Mouse (Mus musculus): ENCODE data around the gene Igfn1. TPM values are rescaled to one million over a fixed set of nuclear protein-coding genes. Genes with fewer than 3 reads are reported as not detected.
A peak's percentile ranks its signal among the peaks of the same experiment; 100 is the strongest.

The Igfn1 gene
- polyA plus RNA-seq, 1 experiment from 2014 or later, result 0.05 TPM

DNA sequence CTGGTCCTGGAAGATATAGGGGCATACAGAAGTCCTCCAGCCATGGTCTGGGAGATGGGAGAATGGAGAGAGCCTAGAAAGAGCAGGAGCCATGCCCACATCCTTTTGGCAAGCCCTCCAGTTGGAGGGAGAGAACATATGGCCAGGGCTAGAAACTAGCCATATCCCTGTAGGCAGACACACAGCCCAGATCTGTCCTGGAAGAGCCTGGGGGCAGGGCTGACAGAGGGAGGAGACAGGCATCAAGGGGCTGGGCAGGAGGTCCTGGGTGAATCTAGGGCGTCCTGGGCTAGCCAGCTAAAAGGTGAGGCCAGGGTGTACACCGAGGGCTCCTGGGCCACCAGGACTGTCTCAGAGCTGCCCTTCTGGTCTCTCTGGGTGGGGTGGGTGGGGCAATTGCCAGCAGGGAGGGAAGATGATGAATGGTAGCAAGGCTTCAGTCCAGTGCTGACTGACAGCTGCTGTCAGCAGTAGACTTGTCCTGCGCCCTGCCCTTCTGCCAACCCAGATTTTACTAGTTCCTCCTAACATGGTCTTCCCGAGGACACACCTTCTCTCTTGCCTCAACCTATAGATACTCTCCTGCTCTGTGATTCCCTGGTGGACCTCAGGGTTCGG, 81.7 kb downstream of the Igfn1 start:
- H3K4me3 ChIP-seq (ENCODE audit: low read length), result no peak overlapping the region
- no peaks in the 10 kb centered on the region for H3K36me3 ChIP-seq (ENCODE audit: control insufficient read depth, insufficient read depth, low read length)
- H3K9ac ChIP-seq (ENCODE audit: low read depth, low read length), result no peak overlapping the region
- no peaks in the 10 kb centered on the region for H3K4me1 ChIP-seq (ENCODE audit: control insufficient read depth, insufficient read depth, low read length)
- 61% methylated on average over 5 of the region's 5 CpGs for WGBS
- peaks cover 20% of the 10 kb centered on the region for H3K27me3 ChIP-seq (replicated peaks; ENCODE audit: control insufficient read depth, insufficient read depth, low read length)
- ATAC-seq, result no peak
- H3K9me3 ChIP-seq (ENCODE audit: control insufficient read depth, low read length), result no peaks in the 10 kb centered on the region
- no peak overlapping the region for H3K27ac ChIP-seq (ENCODE audit: low read length)
- no peak overlapping the region for H3K4me2 ChIP-seq (ENCODE audit: low read depth, low read length)

DNA sequence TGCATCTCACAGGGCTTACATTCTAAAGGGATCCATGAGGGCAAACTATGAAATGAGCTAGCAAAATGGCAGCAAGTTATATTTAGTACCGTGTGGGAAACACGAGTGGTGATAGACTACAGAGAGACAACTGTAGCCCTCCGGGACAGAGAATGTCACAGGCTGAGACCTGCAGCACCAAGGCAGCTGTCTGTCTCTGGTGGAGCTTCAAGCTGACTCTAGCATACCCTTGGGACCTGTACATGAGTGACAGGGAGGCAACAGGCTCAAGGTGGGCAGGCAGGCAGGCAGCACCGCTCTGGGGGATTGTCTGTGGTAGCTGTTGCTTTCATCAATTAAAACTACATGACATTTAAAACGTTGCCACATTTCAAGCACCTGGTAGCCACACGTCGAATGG, 82.9 kb downstream of the Igfn1 start:
- no peaks in the 10 kb centered on the region for H3K9me3 ChIP-seq (ENCODE audit: control insufficient read depth, low read length)
- no peak overlapping the region for H3K4me3 ChIP-seq (ENCODE audit: low read length)
- H3K27ac ChIP-seq (ENCODE audit: low read length), result no peak overlapping the region
- peaks cover 9% of the 10 kb centered on the region; the same call in 1 of the 2 replicates for H3K4me1 ChIP-seq (ENCODE audit: control insufficient read depth, insufficient read depth, low read length)
- 78% methylated on average over 7 of the region's 7 CpGs for WGBS
- H3K4me2 ChIP-seq (ENCODE audit: low read depth, low read length), result no peak overlapping the region
- H3K36me3 ChIP-seq (ENCODE audit: control insufficient read depth, insufficient read depth, low read length), result no peaks in the 10 kb centered on the region
- no peak overlapping the region for H3K9ac ChIP-seq (ENCODE audit: low read depth, low read length)
- peaks cover 32% of the 10 kb centered on the region for H3K27me3 ChIP-seq (replicated peaks; ENCODE audit: control insufficient read depth, insufficient read depth, low read length)
- ATAC-seq, result no peak

GRCm38 (mm10) chr1:135918644-135919407, 87.3 kb downstream of the Igfn1 start, which contains the start of gene Pkp1:
Gene Pkp1 (minus strand): TSS chr1:135919207.
- WGBS, result under 1% methylated on average over 58 of the region's 67 CpGs
- peaks cover 9% of the 10 kb centered on the region; the same call in 1 of the 2 replicates for H3K4me1 ChIP-seq (ENCODE audit: control insufficient read depth, insufficient read depth, low read length)
- no peaks in the 10 kb centered on the region for H3K9me3 ChIP-seq (ENCODE audit: control insufficient read depth, low read length)
- peak within 1 kb of the TSS; percentile 39 for H3K4me3 ChIP-seq (ENCODE audit: low read length)
- no peak within 1 kb of the TSS for H3K27ac ChIP-seq (ENCODE audit: low read length)
- H3K9ac ChIP-seq (ENCODE audit: low read depth, low read length), result no peak within 1 kb of the TSS; the same call in 1 of the 2 replicates
- peak within 1 kb of the TSS; percentile 50 for H3K4me2 ChIP-seq (ENCODE audit: low read depth, low read length)
- H3K36me3 ChIP-seq (ENCODE audit: control insufficient read depth, insufficient read depth, low read length), result no peaks in the 10 kb centered on the region
- ATAC-seq, result peak; percentile 46; the same call in 1 of the 2 replicates
- peaks cover 53% of the 10 kb centered on the region for H3K27me3 ChIP-seq (replicated peaks; ENCODE audit: control insufficient read depth, insufficient read depth, low read length)

DNA sequence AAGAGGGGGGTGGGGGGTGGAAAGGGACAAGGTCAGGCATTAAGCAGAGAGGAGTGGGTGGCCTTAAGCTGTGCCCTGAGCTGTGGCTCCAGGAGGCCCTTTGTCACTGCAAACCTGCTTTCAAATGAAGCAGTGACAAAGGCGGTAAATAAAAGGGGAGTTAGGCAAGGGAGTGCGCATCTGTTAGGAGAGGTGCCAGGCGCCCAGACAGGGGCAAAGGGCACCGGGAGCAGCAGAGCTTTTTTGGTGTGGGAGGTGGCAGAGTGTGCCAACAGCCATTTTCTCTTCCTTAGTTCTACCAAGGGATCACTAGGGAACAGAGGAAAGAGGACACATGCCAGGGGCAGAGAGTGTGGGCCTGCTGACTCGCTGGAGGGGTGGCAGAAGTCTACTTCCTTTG, 88.9 kb downstream of the Igfn1 start:
- H3K9me3 ChIP-seq (ENCODE audit: control insufficient read depth, low read length), result no peaks in the 10 kb centered on the region
- H3K27me3 ChIP-seq (replicated peaks; ENCODE audit: control insufficient read depth, insufficient read depth, low read length), result peaks cover 51% of the 10 kb centered on the region
- no peaks in the 10 kb centered on the region for H3K36me3 ChIP-seq (ENCODE audit: control insufficient read depth, insufficient read depth, low read length)
- ATAC-seq, result no peak
- no peak overlapping the region for H3K9ac ChIP-seq (ENCODE audit: low read depth, low read length)
- H3K4me3 ChIP-seq (ENCODE audit: low read length), result no peak overlapping the region
- H3K4me1 ChIP-seq (ENCODE audit: control insufficient read depth, insufficient read depth, low read length), result peaks cover 9% of the 10 kb centered on the region; the same call in 1 of the 2 replicates
- no peak overlapping the region for H3K27ac ChIP-seq (ENCODE audit: low read length)
- no peak overlapping the region for H3K4me2 ChIP-seq (ENCODE audit: low read depth, low read length)
- WGBS, result 14% methylated on average over 5 of the region's 5 CpGs

DNA sequence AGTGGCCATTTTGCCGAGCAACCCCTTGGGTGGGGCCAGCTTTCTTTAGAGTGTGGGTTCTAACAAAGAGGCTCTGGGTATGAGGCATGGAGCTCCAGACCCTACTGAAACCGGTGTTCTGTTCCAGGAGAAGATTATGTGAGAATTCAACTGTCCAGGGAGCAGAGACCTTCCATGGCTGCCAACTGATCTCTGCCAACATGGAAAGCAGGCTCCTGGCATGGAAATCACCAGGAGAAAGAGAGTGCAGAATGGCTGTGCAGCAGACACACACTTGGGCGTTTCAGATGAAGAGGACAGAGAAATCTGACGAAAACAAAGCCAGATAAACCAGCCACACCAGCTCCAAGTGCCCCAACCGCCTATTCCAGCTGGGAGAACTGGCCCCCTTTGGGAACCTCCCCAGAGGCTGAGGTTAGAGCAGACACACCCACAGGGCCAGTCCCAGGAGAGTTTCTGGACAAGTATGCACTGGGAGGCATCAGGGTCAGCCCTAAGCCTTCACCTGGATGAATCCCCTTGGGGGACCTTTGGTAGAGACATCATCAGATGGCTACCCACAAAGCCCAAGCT, 89.6 kb downstream of the Igfn1 start:
- Histone ChIP-seq H3K4me1 (ENCODE audit: control insufficient read depth, insufficient read depth, low read length) (peaks cover 9% of the 10 kb centered on the region; the same call in 1 of the 2 replicates), H3K4me2 (ENCODE audit: low read depth, low read length) (no peak overlapping the region), H3K9me3 (ENCODE audit: control insufficient read depth, low read length) (no peaks in the 10 kb centered on the region), H3K9ac (ENCODE audit: low read depth, low read length) (no peak overlapping the region), H3K27me3 (replicated peaks; ENCODE audit: control insufficient read depth, insufficient read depth, low read length) (peaks cover 51% of the 10 kb centered on the region), H3K36me3 (ENCODE audit: control insufficient read depth, insufficient read depth, low read length) (no peaks in the 10 kb centered on the region), H3K4me3 (ENCODE audit: low read length) (no peak overlapping the region), H3K27ac (ENCODE audit: low read length) (no peak overlapping the region)
- 30% methylated on average over 5 of the region's 5 CpGs for WGBS
- no peak for ATAC-seq

GRCm38 (mm10) chr1:135913657-135914056, 92.5 kb downstream of the Igfn1 start:
- H3K4me2 ChIP-seq (ENCODE audit: low read depth, low read length), result no peak overlapping the region
- ATAC-seq, result no peak
- peaks cover 2% of the 10 kb centered on the region; the same call in 1 of the 2 replicates for H3K4me1 ChIP-seq (ENCODE audit: control insufficient read depth, insufficient read depth, low read length)
- H3K27me3 ChIP-seq (replicated peaks; ENCODE audit: control insufficient read depth, insufficient read depth, low read length), result peaks cover 36% of the 10 kb centered on the region
- no peaks in the 10 kb centered on the region for H3K9me3 ChIP-seq (ENCODE audit: control insufficient read depth, low read length)
- H3K4me3 ChIP-seq (ENCODE audit: low read length), result no peak overlapping the region
- WGBS, result 76% methylated on average over 4 of the region's 4 CpGs
- H3K36me3 ChIP-seq (ENCODE audit: control insufficient read depth, insufficient read depth, low read length), result no peaks in the 10 kb centered on the region
- no peak overlapping the region for H3K27ac ChIP-seq (ENCODE audit: low read length)
- no peak overlapping the region for H3K9ac ChIP-seq (ENCODE audit: low read depth, low read length)

- Histone ChIP-seq H3K9me3 (ENCODE audit: control insufficient read depth, low read length) (no peaks in the 10 kb centered on the region), H3K4me1 (ENCODE audit: control insufficient read depth, insufficient read depth, low read length) (no peaks in the 10 kb centered on the region), H3K4me3 (ENCODE audit: low read length) (no peak overlapping the region), H3K27me3 (replicated peaks; ENCODE audit: control insufficient read depth, insufficient read depth, low read length) (peaks cover 11% of the 10 kb centered on the region; the same call in 1 of the 2 replicates), H3K36me3 (ENCODE audit: control insufficient read depth, insufficient read depth, low read length) (no peaks in the 10 kb centered on the region), H3K27ac (ENCODE audit: low read length) (no peak overlapping the region), H3K4me2 (ENCODE audit: low read depth, low read length) (no peak overlapping the region), H3K9ac (ENCODE audit: low read depth, low read length) (no peak overlapping the region)
- no peak for ATAC-seq
- 15% methylated on average over 6 of the region's 6 CpGs for WGBS
These were observed 96.8 kb downstream of the Igfn1 start for GRCm38 (mm10) chr1:135909381-135909780.

DNA sequence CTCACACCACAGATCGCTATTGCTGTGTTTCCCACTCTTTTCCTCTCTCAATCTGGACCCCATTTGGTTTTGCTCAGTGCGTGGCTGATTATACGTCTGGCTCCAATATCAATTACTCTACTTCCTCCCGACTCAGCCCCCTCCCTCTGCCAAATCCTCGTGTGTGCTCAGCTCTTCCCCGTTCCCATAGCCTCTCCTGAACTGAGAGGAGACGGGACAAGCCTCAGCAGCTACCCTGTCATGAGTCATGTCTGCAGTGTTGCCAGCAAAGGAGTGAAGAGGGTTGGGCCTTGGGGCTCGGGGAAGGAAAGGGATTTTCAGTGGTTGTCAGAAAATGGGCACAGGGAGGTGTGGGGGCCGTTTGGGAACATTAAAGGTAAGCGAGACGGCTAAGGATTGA, 99.4 kb downstream of the Igfn1 start:
- Histone ChIP-seq H3K4me2 (ENCODE audit: low read depth, low read length) (no peak overlapping the region), H3K27me3 (replicated peaks; ENCODE audit: control insufficient read depth, insufficient read depth, low read length) (peaks cover 5% of the 10 kb centered on the region; the same call in 1 of the 2 replicates), H3K36me3 (ENCODE audit: control insufficient read depth, insufficient read depth, low read length) (no peaks in the 10 kb centered on the region), H3K4me3 (ENCODE audit: low read length) (no peak overlapping the region), H3K27ac (ENCODE audit: low read length) (no peak overlapping the region), H3K9ac (ENCODE audit: low read depth, low read length) (no peak overlapping the region), H3K4me1 (ENCODE audit: control insufficient read depth, insufficient read depth, low read length) (no peaks in the 10 kb centered on the region), H3K9me3 (ENCODE audit: control insufficient read depth, low read length) (no peaks in the 10 kb centered on the region)
- WGBS, result 66% methylated on average over 11 of the region's 11 CpGs
- no peak for ATAC-seq

Measured in intestine, embryonic 16.5 days (tissue).